Mouse (Mus musculus) embryo, embryonic 11 days (tissue): ENCODE results near the gene Pik3ip1.

Experiments used
- DNase-seq: peaks from one replicate; pipeline ENCODE4 v3.0.0-alpha.2; 2015

The Pik3ip1 gene

GRCm38 (mm10) chr11:3337961-3338360 lies 7.8 kb downstream of the Pik3ip1 start:
- DNase-seq: no peak

- DNase-seq: no peak
Measured at GRCm38 (mm10) chr11:3341476-3341875, 11.3 kb downstream of the Pik3ip1 start.

GRCm38 (mm10) chr11:3344916-3345315 lies 14.7 kb downstream of the Pik3ip1 start:
- DNase-seq: no peak

- DNase-seq: no peak
Measured at GRCm38 (mm10) chr11:3346351-3346750, 16.1 kb downstream of the Pik3ip1 start.

GRCm38 (mm10) chr11:3347091-3347834 lies 17.1 kb downstream of the Pik3ip1 start:
- DNase-seq: peak; percentile 93

GRCm38 (mm10) chr11:3347835-3348195 lies 17.6 kb downstream of the Pik3ip1 start:
- no peak for DNase-seq

GRCm38 (mm10) chr11:3348576-3349342 lies 18.6 kb downstream of the Pik3ip1 start:
- peak; percentile 70 for DNase-seq

GRCm38 (mm10) chr11:3349343-3349695 lies 19.1 kb downstream of the Pik3ip1 start:
- DNase-seq: no peak

GRCm38 (mm10) chr11:3352131-3352530 lies 21.9 kb downstream of the Pik3ip1 start:
- no peak for DNase-seq

GRCm38 (mm10) chr11:3352990-3353585 lies 22.9 kb downstream of the Pik3ip1 start:
- DNase-seq: peak; percentile 9

- no peak for DNase-seq
Measured at GRCm38 (mm10) chr11:3362854-3363253, 32.7 kb downstream of the Pik3ip1 start.

GRCm38 (mm10) chr11:3366411-3366810 lies 36.2 kb downstream of the Pik3ip1 start:
- DNase-seq: no peak

GRCm38 (mm10) chr11:3368983-3369382 lies 38.8 kb downstream of the Pik3ip1 start:
- DNase-seq: no peak

- no peak for DNase-seq
Measured at GRCm38 (mm10) chr11:3369449-3369848, 39.2 kb downstream of the Pik3ip1 start.

GRCm38 (mm10) chr11:3370162-3370561 lies 40.0 kb downstream of the Pik3ip1 start:
- no peak for DNase-seq

- peak; percentile 93 for DNase-seq
Measured at GRCm38 (mm10) chr11:3370928-3371598, 40.9 kb downstream of the Pik3ip1 start.

- DNase-seq: peak; percentile 3
Measured at GRCm38 (mm10) chr11:3371599-3372295, 41.5 kb downstream of the Pik3ip1 start.

- DNase-seq: no peak
Measured at GRCm38 (mm10) chr11:3373591-3374292, 43.5 kb downstream of the Pik3ip1 start.

GRCm38 (mm10) chr11:3374293-3374645 lies 44.1 kb downstream of the Pik3ip1 start:
- peak; percentile 71 for DNase-seq

- DNase-seq: peak; percentile 47
Measured at GRCm38 (mm10) chr11:3374741-3375140, 44.5 kb downstream of the Pik3ip1 start.

- DNase-seq: no peak
Measured at GRCm38 (mm10) chr11:3379427-3379826, 49.2 kb downstream of the Pik3ip1 start.

- DNase-seq: no peak
Measured at GRCm38 (mm10) chr11:3381148-3381814, 51.1 kb downstream of the Pik3ip1 start.
